Mouse (Mus musculus): ENCODE measurements around the gene Gm10577. TPM values are rescaled to one million over a fixed set of nuclear protein-coding genes. Genes with fewer than 3 reads are reported as not detected.

Gene Gm10577
- total RNA-seq (2023) = not detected in 4 replicates

DNA sequence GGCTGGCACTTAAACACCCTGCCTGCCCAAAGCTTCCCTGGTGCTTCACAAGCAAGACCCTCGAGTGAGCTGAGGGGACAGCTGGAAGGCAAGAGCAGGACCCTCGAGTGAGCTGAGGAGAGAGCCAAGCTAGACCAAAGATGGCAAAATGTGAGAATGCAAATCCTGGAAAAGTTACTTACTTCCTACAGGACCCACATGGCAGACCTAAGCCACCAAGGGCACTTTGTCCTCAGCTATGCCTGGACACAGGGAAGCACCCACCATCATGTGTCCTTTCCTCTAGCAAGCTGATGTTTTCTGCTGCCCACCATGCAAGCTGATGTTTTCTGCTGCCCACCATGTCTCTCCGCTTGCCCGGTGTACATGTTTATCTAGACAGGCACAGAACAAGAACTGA is at the start of gene Gm10577:
Gene Gm10577, minus strand, starts transcription at position 101 of the 400 bp plus-strand sequence.

DNA sequence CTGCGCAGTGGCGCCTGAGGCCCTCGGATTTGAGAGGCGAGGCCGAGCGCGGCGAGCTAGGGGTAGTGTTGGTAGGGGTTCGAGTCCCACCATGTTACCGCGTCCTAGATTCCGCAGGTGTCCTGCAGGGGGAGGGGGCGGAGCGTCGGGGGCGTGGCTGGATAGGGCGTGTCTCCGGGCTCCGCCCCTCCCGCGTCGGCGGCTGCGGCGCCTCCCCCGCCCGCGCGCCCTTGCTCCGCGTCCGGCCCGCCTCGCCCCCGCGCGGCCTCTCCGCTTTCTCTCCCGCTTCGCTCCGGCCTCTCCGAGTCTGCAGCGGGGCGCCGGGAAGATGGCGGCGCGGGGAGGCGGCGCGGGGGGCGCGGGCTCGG is 48.3 kb upstream of the Gm10577 start, which contains the start of gene Raver2:
Gene Raver2, plus strand, starts transcription at position 198 of the 368 bp plus-strand sequence.

Other genes with a start within 250 kb of the Gm10577 start
- not detected in 4 replicates for gene Cachd1, start 244.0 kb downstream of the Gm10577 start, total RNA-seq (2023)
- gene Raver2, start 48.3 kb upstream of the Gm10577 start, total RNA-seq (2023) = 0.17 TPM in 1 of 4 replicates, not detected in the others
- gene Jak1, start 244.6 kb upstream of the Gm10577 start, total RNA-seq (2023) = 350 to 370 TPM (median 357 TPM) in 4 replicates